Mouse (Mus musculus): ENCODE measurements at regions not wholly inside any gene's neighbourhood (a gene's known extent, or its start where the extent isn't known, plus 50 kb on each side); places are given as distances from the start of the nearest gene placed in this dataset.

DNA sequence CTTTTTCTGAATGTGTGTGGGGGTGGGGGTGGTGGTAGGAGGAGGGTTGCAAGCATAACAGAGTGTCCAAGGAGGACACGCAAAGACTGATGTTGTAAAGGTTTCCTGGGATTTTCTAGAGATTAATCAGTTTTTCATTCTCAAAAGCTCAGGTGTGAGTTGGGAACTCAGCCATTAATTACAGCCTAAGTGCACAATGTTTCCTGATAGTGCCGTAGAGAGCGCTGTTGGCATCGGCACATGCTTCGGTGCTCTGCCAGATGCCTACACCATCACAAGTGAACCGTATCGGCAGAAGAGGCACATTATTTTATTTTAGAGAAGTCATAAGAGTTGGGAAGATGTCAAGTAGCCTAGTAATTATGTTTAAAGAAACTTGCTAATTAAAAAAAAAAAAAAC, 388.9 kb downstream of the 1700129C05Rik start:
- peaks cover 0 to 3% of the 10 kb centered on the region in 2 experiments; a peak in 2 of 4 replicates for H3K4me1 ChIP-seq (ENCODE audit: control insufficient read depth in 1 of 2, insufficient read depth in 2 of 2)
- no peak overlapping the region for H3K27ac ChIP-seq (ENCODE audit: insufficient read depth, low read depth)
- no peak for DNase-seq (ENCODE audit: extremely low read depth)
- H3K9me3 ChIP-seq (replicated peaks; ENCODE audit: low read length) = no peaks in the 10 kb centered on the region
- no peaks in the 10 kb centered on the region for H3K36me3 ChIP-seq (replicated peaks in 1 of 2; ENCODE audit: control insufficient read depth in 1 of 2, insufficient read depth in 1 of 2, low read length in 1 of 2)
- TF ChIP-seq ZC3H11A (IDR thresholded peaks at IDR 0.05; ENCODE audit: low read depth, low read length) (no peak), NRF1 (IDR thresholded peaks at IDR 0.05; ENCODE audit: low read depth, low read length) (no peak), JUN (IDR thresholded peaks at IDR 0.05; ENCODE audit: insufficient read depth, low read depth, low read length) (no peak)
- no peaks in the 10 kb centered on the region for H3K27me3 ChIP-seq (replicated peaks)
- no peaks in the 10 kb centered on the region for H3K79me2 ChIP-seq (replicated peaks; ENCODE audit: control insufficient read depth, extremely low read depth, insufficient read depth, poor library complexity, severe bottlenecking)
- no peak overlapping the region for H3K4me3 ChIP-seq (replicated peaks in 1 of 3; ENCODE audit: low read depth in 2 of 3, low read length in 2 of 3, poor library complexity in 1 of 3)
- H3K4me2 ChIP-seq (ENCODE audit: insufficient read depth, low read depth, poor library complexity, severe bottlenecking) = no peak overlapping the region
- dilution Hi-C loops (cut with MboI; ENCODE audit: extremely low pct_ligation_motif_present, extremely low pct_unique_long_range_greater_than_20kb, low sequenced_read_pairs) (no loop called here), in situ Hi-C loops (cut with MboI; ENCODE audit: low pct_ligation_motif_present, low pct_unique_long_range_greater_than_20kb, low sequenced_read_pairs) (no loop called here)
- no peak overlapping the region for H3K9ac ChIP-seq (ENCODE audit: insufficient read depth, low read depth)

DNA sequence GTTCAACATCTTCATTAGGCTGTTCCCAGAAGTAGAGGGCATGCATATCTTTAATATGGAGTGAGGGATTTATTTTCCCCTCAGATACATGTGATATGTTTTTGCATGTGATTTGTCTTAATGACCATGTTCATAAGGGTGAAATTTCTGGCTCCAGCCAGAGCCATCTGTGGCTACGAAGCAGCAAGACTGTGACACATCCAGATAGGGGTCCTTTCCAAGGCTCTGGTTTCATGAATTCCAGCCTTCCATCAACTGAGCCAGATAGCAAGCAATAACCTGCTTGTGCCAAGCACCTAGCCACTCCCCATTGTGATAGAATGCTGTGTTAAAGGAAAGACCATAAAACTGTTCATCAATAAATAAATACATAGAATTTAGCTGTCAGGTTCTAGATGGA, 389.6 kb downstream of the 1700129C05Rik start:
- no peaks in the 10 kb centered on the region for H3K9me3 ChIP-seq (replicated peaks; ENCODE audit: low read length)
- H3K9ac ChIP-seq (ENCODE audit: insufficient read depth, low read depth) = no peak overlapping the region
- H3K4me1 ChIP-seq (ENCODE audit: control insufficient read depth in 1 of 2, insufficient read depth in 2 of 2) = peaks cover 0 to 3% of the 10 kb centered on the region in 2 experiments; a peak in 2 of 4 replicates
- TF ChIP-seq JUND (conservative IDR thresholded peaks at IDR 0.05; ENCODE audit: low read depth, low read length) (no peak), UBTF (IDR thresholded peaks at IDR 0.05; ENCODE audit: low read depth, low read length) (no peak), HCFC1 (IDR thresholded peaks at IDR 0.05; ENCODE audit: low read depth, low read length) (no peak), POLR2AphosphoS2 (IDR thresholded peaks at IDR 0.05; ENCODE audit: low read depth, low read length) (no peak), USF1 (IDR thresholded peaks at IDR 0.05; ENCODE audit: low read depth, low read length) (no peak), ZKSCAN1 (IDR thresholded peaks at IDR 0.05; ENCODE audit: borderline replicate concordance, low read depth, low read length) (no peak)
- in situ Hi-C loops (cut with MboI; ENCODE audit: low pct_ligation_motif_present, low pct_unique_long_range_greater_than_20kb, low sequenced_read_pairs) = no loop called here
- no peaks in the 10 kb centered on the region for H3K79me2 ChIP-seq (replicated peaks; ENCODE audit: control insufficient read depth, extremely low read depth, insufficient read depth, poor library complexity, severe bottlenecking)
- no peak overlapping the region for H3K27ac ChIP-seq (ENCODE audit: insufficient read depth, low read depth)
- no peak overlapping the region for H3K4me2 ChIP-seq (ENCODE audit: insufficient read depth, low read depth, poor library complexity, severe bottlenecking)
- no peaks in the 10 kb centered on the region for H3K36me3 ChIP-seq (replicated peaks in 1 of 2; ENCODE audit: control insufficient read depth in 1 of 2, insufficient read depth in 1 of 2, low read length in 1 of 2)
- DNase-seq (ENCODE audit: extremely low read depth) = no peak
- H3K4me3 ChIP-seq (replicated peaks in 1 of 3; ENCODE audit: low read depth in 2 of 3, low read length in 2 of 3, poor library complexity in 1 of 3) = no peak overlapping the region
- no peaks in the 10 kb centered on the region for H3K27me3 ChIP-seq (replicated peaks)
- dilution Hi-C loops (cut with MboI; ENCODE audit: extremely low pct_ligation_motif_present, extremely low pct_unique_long_range_greater_than_20kb, low sequenced_read_pairs) = no loop called here

DNA sequence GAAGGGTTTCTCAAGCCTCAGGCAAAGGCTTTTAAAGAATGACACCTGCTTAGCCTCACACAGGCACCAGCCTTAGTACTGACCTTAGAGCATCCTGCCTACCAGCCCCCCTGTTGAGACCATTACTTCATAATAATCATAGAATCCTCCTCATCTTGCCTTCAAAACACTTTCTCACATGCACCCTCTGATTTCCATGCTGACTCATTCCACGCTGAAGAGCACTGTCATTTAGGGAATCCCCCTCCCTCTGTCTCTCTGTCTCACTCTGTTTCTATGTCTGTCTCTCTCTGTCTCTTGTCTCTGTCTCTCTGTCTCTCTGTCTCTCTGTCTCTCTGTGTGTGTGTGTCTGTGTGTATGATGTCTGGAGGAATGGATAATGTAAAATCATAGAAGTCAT, 416.3 kb downstream of the 1700129C05Rik start:
- peak; percentile 84 for DNase-seq (ENCODE audit: extremely low read depth)
- Histone ChIP-seq H3K4me2 (ENCODE audit: insufficient read depth, low read depth, poor library complexity, severe bottlenecking) (no peak overlapping the region), H3K9ac (ENCODE audit: insufficient read depth, low read depth) (no peak overlapping the region), H3K36me3 (replicated peaks in 1 of 2; ENCODE audit: control insufficient read depth in 1 of 2, insufficient read depth in 1 of 2, low read length in 1 of 2) (no peaks in the 10 kb centered on the region), H3K27me3 (replicated peaks) (no peaks in the 10 kb centered on the region), H3K9me3 (replicated peaks; ENCODE audit: low read length) (no peaks in the 10 kb centered on the region), H3K4me3 (replicated peaks in 1 of 3; ENCODE audit: low read depth in 2 of 3, low read length in 2 of 3, poor library complexity in 1 of 3) (no peak overlapping the region), H3K27ac (ENCODE audit: insufficient read depth, low read depth) (no peak overlapping the region), H3K79me2 (replicated peaks; ENCODE audit: control insufficient read depth, extremely low read depth, insufficient read depth, poor library complexity, severe bottlenecking) (no peaks in the 10 kb centered on the region), H3K4me1 (ENCODE audit: control insufficient read depth in 1 of 2, insufficient read depth in 2 of 2) (peaks cover 7 to 25% of the 10 kb centered on the region in 2 experiments; a peak in 3 of 4 replicates)
- dilution Hi-C loops (cut with MboI; ENCODE audit: extremely low pct_ligation_motif_present, extremely low pct_unique_long_range_greater_than_20kb, low sequenced_read_pairs) = no loop called here
- in situ Hi-C loops (cut with MboI; ENCODE audit: low pct_ligation_motif_present, low pct_unique_long_range_greater_than_20kb, low sequenced_read_pairs) = no loop called here
- no peak for TF ChIP-seq SMC3 (IDR thresholded peaks at IDR 0.05; ENCODE audit: low read depth, low read length)
- TF ChIP-seq BHLHE40 (IDR thresholded peaks at IDR 0.05; ENCODE audit: low read depth, low read length) = peak; percentile 84
- no peak for TF ChIP-seq USF2 (conservative IDR thresholded peaks at IDR 0.05; ENCODE audit: low read depth, low read length)
- TF ChIP-seq RAD21 (IDR thresholded peaks at IDR 0.05; ENCODE audit: low read depth, low read length) = no peak
- peak; percentile 97 for TF ChIP-seq IRF4 (IDR thresholded peaks at IDR 0.05; ENCODE audit: low read depth, low read length)
- peak; percentile 78 for TF ChIP-seq MAFK (IDR thresholded peaks at IDR 0.05; ENCODE audit: insufficient replicate concordance, low read length)
- TF ChIP-seq JUN (IDR thresholded peaks at IDR 0.05; ENCODE audit: insufficient read depth, low read depth, low read length) = peak; percentile 91
- TF ChIP-seq CHD1 (IDR thresholded peaks at IDR 0.05; ENCODE audit: low read depth, low read length) = no peak
- TF ChIP-seq ZNF384 (IDR thresholded peaks at IDR 0.05; ENCODE audit: low read depth, low read length) = no peak
- peak; percentile 41; the same call in 1 of the 2 replicates for TF ChIP-seq TCF12 (IDR thresholded peaks at IDR 0.05; ENCODE audit: low read depth, low read length)
- no peak for TF ChIP-seq POLR2A (IDR thresholded peaks at IDR 0.05; ENCODE audit: low read depth, low read length)
- TF ChIP-seq PAX5 (IDR thresholded peaks at IDR 0.05; ENCODE audit: low read length) = no peak
- TF ChIP-seq RCOR1 (conservative IDR thresholded peaks at IDR 0.05; ENCODE audit: low read depth, low read length) = peak; percentile 91
- peak; percentile 96 for TF ChIP-seq EP300 (IDR thresholded peaks at IDR 0.05; ENCODE audit: low read length)
- TF ChIP-seq ETS1 (conservative IDR thresholded peaks at IDR 0.05; ENCODE audit: low read depth, low read length) = peak; percentile 85
- no peak for TF ChIP-seq GABPA (IDR thresholded peaks at IDR 0.05; ENCODE audit: insufficient replicate concordance, low read depth, low read length)
- no peak for TF ChIP-seq ZC3H11A (IDR thresholded peaks at IDR 0.05; ENCODE audit: low read depth, low read length)
- peak; percentile 80 for TF ChIP-seq MEF2A (IDR thresholded peaks at IDR 0.05; ENCODE audit: borderline replicate concordance, low read depth, low read length)
- no peak for TF ChIP-seq UBTF (IDR thresholded peaks at IDR 0.05; ENCODE audit: low read depth, low read length)
- no peak for TF ChIP-seq CTCF (conservative IDR thresholded peaks at IDR 0.05 in 1 of 2, IDR thresholded peaks at IDR 0.05 in 1 of 2; ENCODE audit: low read depth in 2 of 2, low read length in 2 of 2)
- no peak for TF ChIP-seq USF1 (IDR thresholded peaks at IDR 0.05; ENCODE audit: low read depth, low read length)

All from CH12.LX (cell line).